Mouse (Mus musculus) heart, embryonic 14.5 days (tissue): ENCODE measurements around the gene Slc22a7. TPM values are rescaled to one million over a fixed set of nuclear protein-coding genes. Genes with fewer than 3 reads are reported as not detected.
A peak's percentile ranks its signal among the peaks of the same experiment; 100 is the strongest.

Experiments used
- ATAC-seq: fragments of 200-750 bp; cut with Nextera tagmentation; 2 replicates; pipeline ENCODE4 v1.8.0; 2017; ENCODE audit warnings: low read depth, moderate TSS enrichment; ENCODE audit not compliant: insufficient number of reproducible peaks, insufficient read depth, low FRiP score
- H3K27ac ChIP-seq, 2 experiments: fragments of 200-500 bp in 1 of 2; fragments of 300-500 bp in 1 of 2; sonication (generic) in 1 of 2; replicated peaks in 1 of 2; 2 replicates each; pipeline ENCODE4 v1.5.1; 2012 to 2014; ENCODE audit warnings: low read depth in 2 of 2, low read length in 2 of 2, control low read depth in 1 of 2, mild to moderate bottlenecking in 1 of 2, mixed read lengths in 1 of 2; ENCODE audit not compliant: control insufficient read depth in 1 of 2, insufficient read depth in 1 of 2
- H3K27me3 ChIP-seq: fragments of 300-500 bp; sonication (generic); 2 replicates; pipeline ENCODE4 v1.6.1; 2014; ENCODE audit warnings: mild to moderate bottlenecking, low read length, control low read depth; ENCODE audit not compliant: control insufficient read depth, insufficient read depth
- H3K36me3 ChIP-seq: fragments of 300-500 bp; sonication (generic); 2 replicates; pipeline ENCODE4 v1.6.1; 2014; ENCODE audit warnings: mild to moderate bottlenecking, control low read depth, low read length, mixed read lengths; ENCODE audit not compliant: control insufficient read depth, insufficient read depth
- H3K4me1 ChIP-seq, 2 experiments: fragments of 200-500 bp in 1 of 2; fragments of 300-500 bp in 1 of 2; sonication (generic) in 1 of 2; 2 replicates each; pipeline ENCODE4 v1.6.1; 2012 to 2014; ENCODE audit warnings: low read length in 2 of 2, control low read depth in 1 of 2, mixed read lengths in 1 of 2; ENCODE audit not compliant: control insufficient read depth in 2 of 2, insufficient read depth in 2 of 2
- H3K4me2 ChIP-seq: fragments of 300-500 bp; sonication (generic); 2 replicates; pipeline ENCODE4 v1.6.1; 2014; ENCODE audit warnings: mild to moderate bottlenecking, low read length
- H3K4me3 ChIP-seq, 2 experiments: fragments of 200-500 bp in 1 of 2; fragments of 300-500 bp in 1 of 2; sonication (generic) in 1 of 2; 2 replicates each; pipeline ENCODE4 v1.5.1; 2012 to 2014; ENCODE audit warnings: low read length in 2 of 2, mild to moderate bottlenecking in 2 of 2, control low read depth in 1 of 2, low read depth in 1 of 2, moderate library complexity in 1 of 2; ENCODE audit not compliant: control insufficient read depth in 1 of 2, insufficient read depth in 1 of 2
- H3K9ac ChIP-seq: fragments of 300-500 bp; sonication (generic); 2 replicates; pipeline ENCODE4 v1.6.1; 2014; ENCODE audit warnings: mild to moderate bottlenecking, low read length
- H3K9me3 ChIP-seq: fragments of 300-500 bp; sonication (generic); 2 replicates; pipeline ENCODE4 v1.6.1; 2016; ENCODE audit warnings: low read length, control low read depth; ENCODE audit not compliant: control insufficient read depth
- WGBS: fragments of 180-500 bp; shearing (Covaris S2); extraction: QIAGEN DNeasy Blood & Tissue Kit; methylation state at CpG from one replicate; pipeline ENCODE4 v1.1.7; 2014; 5-methylcytosine and 5-hydroxymethylcytosine counted together
- polyA plus RNA-seq: library from polyadenylated mRNA; unstranded; fragments of >200 nt; fragmentation: Nextera tagmentation; extraction: Ambion mirVana; gene quantifications from 2 replicates; pipeline ENCODE4 v1.2.1, GENCODE M21; 2014

Gene Slc22a7
- polyA plus RNA-seq, 1 experiment from 2014 or later = not detected

- H3K9ac ChIP-seq = no peak overlapping the region
- no peaks in the 10 kb centered on the region for H3K36me3 ChIP-seq
- no peak for ATAC-seq
- no peak overlapping the region for H3K4me3 ChIP-seq
- peaks cover 30% of the 10 kb centered on the region; the same call in 1 of the 2 replicates for H3K27me3 ChIP-seq
- peak overlapping the region; percentile 29; the same call in 1 of the 2 replicates for H3K4me2 ChIP-seq
- H3K4me1 ChIP-seq = peaks cover 3 to 6% of the 10 kb centered on the region in 2 experiments; a peak in 3 of 4 replicates
- no peak overlapping the region for H3K27ac ChIP-seq
- 22% methylated on average over 23 of the region's 23 CpGs for WGBS
- no peaks in the 10 kb centered on the region for H3K9me3 ChIP-seq
These were observed 1.4 kb downstream of the Slc22a7 start for GRCm38 (mm10) chr17:46436672-46437366.

GRCm38 (mm10) chr17:46433627-46434026 lies 4.6 kb downstream of the Slc22a7 start:
- Histone ChIP-seq H3K9me3 (no peaks in the 10 kb centered on the region), H3K36me3 (no peaks in the 10 kb centered on the region), H3K27ac (no peak overlapping the region), H3K4me1 (peaks cover 14 to 16% of the 10 kb centered on the region in 2 experiments), H3K27me3 (peaks cover 25% of the 10 kb centered on the region; the same call in 1 of the 2 replicates), H3K9ac (0 out of 2 replicates have a peak overlapping the region, but pooled peaks have one; percentile 38), H3K4me3 (peak overlapping the region; percentile 5 to 6; a peak in 1 of 4 replicates), H3K4me2 (peak overlapping the region; percentile 54)
- 7% methylated on average over 17 of the region's 17 CpGs for WGBS
- no peak for ATAC-seq

DNA sequence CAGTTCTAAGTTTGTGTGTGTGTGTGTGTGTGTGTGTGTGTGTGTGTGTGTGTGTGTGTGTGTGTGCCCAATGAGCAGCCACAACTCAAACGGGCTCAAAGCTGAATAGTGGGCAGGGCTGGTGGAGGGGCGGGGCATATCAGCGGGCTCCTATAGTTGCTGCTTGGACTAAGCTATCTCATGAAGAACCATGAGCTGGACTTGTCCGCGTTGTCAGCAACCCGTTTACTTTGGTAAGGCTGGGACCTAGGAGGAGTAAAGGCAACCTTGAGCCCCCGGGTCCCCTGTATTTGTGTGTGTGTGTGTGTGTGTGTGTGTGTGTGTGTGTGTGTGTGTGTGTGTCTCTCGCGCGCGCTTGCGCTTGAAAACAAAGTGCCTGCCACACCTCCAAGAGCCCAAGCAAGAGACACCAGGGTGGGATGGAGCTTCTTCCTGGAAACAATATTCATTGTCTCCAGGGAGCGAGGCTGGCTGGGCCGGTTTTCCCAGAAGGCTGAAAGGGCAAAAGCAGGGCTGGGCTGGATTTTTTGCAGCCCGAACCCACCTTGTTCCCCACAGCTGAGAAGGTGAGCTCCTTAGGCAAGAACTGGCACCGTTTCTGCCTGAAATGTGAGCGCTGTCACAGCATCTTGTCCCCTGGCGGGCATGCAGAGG lies 9.4 kb downstream of the Slc22a7 start, which contains the start of gene Crip3:
Crip3 (plus strand) TSS at position 166 of the 654 bp plus-strand sequence.
- H3K27me3 ChIP-seq = 0 out of 2 replicates have a peak, but pooled peaks cover 6% of the 10 kb centered on the region
- H3K9ac ChIP-seq = no peak within 1 kb of the TSS
- peak within 1 kb of the TSS; percentile 52 for H3K4me2 ChIP-seq
- H3K4me3 ChIP-seq = no peak within 1 kb of the TSS
- H3K4me1 ChIP-seq = peaks cover 14 to 16% of the 10 kb centered on the region in 2 experiments
- H3K27ac ChIP-seq = no peak within 1 kb of the TSS
- 22% methylated on average over 16 of the region's 18 CpGs for WGBS
- H3K9me3 ChIP-seq = no peaks in the 10 kb centered on the region
- no peak for ATAC-seq
- no peaks in the 10 kb centered on the region for H3K36me3 ChIP-seq

DNA sequence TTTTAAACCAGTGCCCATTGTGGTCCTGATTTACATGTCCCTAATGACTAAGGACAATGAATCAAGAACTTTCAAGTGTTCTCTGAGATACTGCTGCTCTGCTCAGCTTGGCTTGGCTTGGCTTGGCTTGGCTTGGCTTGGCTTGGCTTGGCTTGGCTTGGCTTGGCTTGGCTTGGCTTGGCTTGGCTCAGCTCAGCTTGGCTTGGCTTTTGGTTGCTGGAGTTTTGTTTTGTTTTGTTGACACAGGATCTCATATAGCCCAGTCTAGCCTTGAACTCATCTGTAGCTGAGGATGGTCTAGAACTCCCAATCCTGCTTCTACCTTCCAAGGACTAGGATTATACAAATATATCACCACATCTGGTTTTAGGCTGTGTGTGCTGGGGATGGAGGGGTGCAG lies 11.8 kb downstream of the Slc22a7 start:
- Histone ChIP-seq H3K36me3 (no peaks in the 10 kb centered on the region), H3K4me3 (no peak overlapping the region), H3K27me3 (0 out of 2 replicates have a peak, but pooled peaks cover 6% of the 10 kb centered on the region), H3K9me3 (no peaks in the 10 kb centered on the region), H3K4me1 (peaks cover 6 to 9% of the 10 kb centered on the region in 2 experiments; a peak in 3 of 4 replicates), H3K27ac (no peak overlapping the region), H3K4me2 (no peak overlapping the region), H3K9ac (no peak overlapping the region)
- no peak for ATAC-seq

- H3K36me3 ChIP-seq = 0 out of 2 replicates have a peak, but pooled peaks cover 5% of the 10 kb centered on the region
- no peak overlapping the region for H3K9ac ChIP-seq
- H3K27me3 ChIP-seq = no peaks in the 10 kb centered on the region
- no peaks in the 10 kb centered on the region for H3K9me3 ChIP-seq
- no peak overlapping the region for H3K27ac ChIP-seq
- ATAC-seq = no peak
- H3K4me3 ChIP-seq = no peak overlapping the region
- H3K4me1 ChIP-seq = peaks cover 0 to 3% of the 10 kb centered on the region in 2 experiments; a peak in 1 of 4 replicates
- no peak overlapping the region for H3K4me2 ChIP-seq
These were observed 18.5 kb downstream of the Slc22a7 start for GRCm38 (mm10) chr17:46419717-46420116.

GRCm38 (mm10) chr17:46418628-46419027 lies 19.6 kb downstream of the Slc22a7 start:
- ATAC-seq = no peak
- 68% methylated on average over 5 of the region's 5 CpGs for WGBS
- Histone ChIP-seq H3K9ac (no peak overlapping the region), H3K4me2 (no peak overlapping the region), H3K4me1 (peaks cover 0 to 3% of the 10 kb centered on the region in 2 experiments; a peak in 1 of 4 replicates), H3K27me3 (no peaks in the 10 kb centered on the region), H3K4me3 (no peak overlapping the region), H3K27ac (no peak overlapping the region), H3K36me3 (peaks cover 14% of the 10 kb centered on the region), H3K9me3 (no peaks in the 10 kb centered on the region)

GRCm38 (mm10) chr17:46408478-46408877 lies 29.8 kb downstream of the Slc22a7 start:
- Histone ChIP-seq H3K27me3 (no peaks in the 10 kb centered on the region), H3K4me2 (no peak overlapping the region), H3K36me3 (peaks cover 88% of the 10 kb centered on the region), H3K9me3 (no peaks in the 10 kb centered on the region), H3K27ac (no peak overlapping the region), H3K4me1 (no peaks in the 10 kb centered on the region), H3K4me3 (no peak overlapping the region), H3K9ac (no peak overlapping the region)
- WGBS = 31% methylated on average over 3 of the region's 3 CpGs
- ATAC-seq = no peak
